Mouse (Mus musculus) megakaryocyte, embryonic 14.5 days (primary cell): ENCODE data around the gene Ift22. TPM values are rescaled to one million over a fixed set of nuclear protein-coding genes. Genes with fewer than 3 reads are reported as not detected.

Experiments used
- H3K27me3 ChIP-seq: replicated peaks from 2 replicates; pipeline ENCODE3; 2012; ENCODE audit warnings: inconsistent platforms
- H3K36me3 ChIP-seq: replicated peaks from 2 replicates; pipeline ENCODE3; 2012; ENCODE audit warnings: low read length, inconsistent platforms, mixed read lengths
- H3K4me1 ChIP-seq: 2 replicates; pipeline ENCODE4 v1.6.1; 2012; ENCODE audit warnings: inconsistent platforms
- H3K4me3 ChIP-seq: replicated peaks from 2 replicates; pipeline ENCODE3; 2012; ENCODE audit warnings: moderate library complexity, mild to moderate bottlenecking, inconsistent platforms
- H3K9me3 ChIP-seq: 2 replicates; pipeline ENCODE4 v1.6.1; 2012; ENCODE audit warnings: inconsistent platforms
- FLI1 ChIP-seq: IDR thresholded peaks from 2 replicates; pipeline ENCODE4 v1.6.1; 2012; ENCODE audit warnings: low read length, inconsistent platforms, mixed read lengths
- GATA1 ChIP-seq: IDR thresholded peaks from 3 replicates; pipeline ENCODE4 v1.6.1; 2012; ENCODE audit warnings: mixed read lengths, low read length, inconsistent platforms, borderline replicate concordance
- polyA plus RNA-seq: library from polyadenylated mRNA; stranded (reverse); fragments of >175 nt; gene quantifications from 2 replicates; pipeline ENCODE4 v1.2.3, GENCODE M21; 2012; ENCODE audit warnings: low replicate concordance; ENCODE audit not compliant: insufficient read depth

The Ift22 gene
- polyA plus RNA-seq, 1 experiment = 14.8 TPM

DNA sequence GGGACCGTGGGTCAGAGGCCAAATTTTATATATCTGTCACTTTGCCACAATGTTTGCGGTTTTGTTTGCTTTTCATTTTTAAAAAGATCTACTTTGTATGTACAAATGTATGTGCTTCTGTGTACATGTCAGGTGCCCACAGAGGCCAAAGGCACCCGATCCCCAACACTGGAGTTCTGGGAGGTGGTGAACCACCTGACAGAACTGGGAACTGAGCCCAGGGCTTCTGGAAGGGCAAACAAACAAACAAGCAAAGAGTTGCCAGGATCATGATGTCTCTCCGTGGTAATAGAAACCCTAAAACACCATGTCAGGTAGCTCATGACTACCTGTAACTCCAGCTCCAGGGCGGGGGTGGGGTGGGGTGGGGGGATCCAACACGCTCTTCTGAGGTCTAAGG is 52.1 kb downstream of the Ift22 start:
- Histone ChIP-seq H3K36me3 (peaks cover 61% of the 10 kb centered on the region), H3K4me3 (no peak overlapping the region), H3K9me3 (no peaks in the 10 kb centered on the region), H3K4me1 (peaks cover 57% of the 10 kb centered on the region), H3K27me3 (no peaks in the 10 kb centered on the region)
- TF ChIP-seq GATA1 = no peak
- no peak for TF ChIP-seq FLI1

DNA sequence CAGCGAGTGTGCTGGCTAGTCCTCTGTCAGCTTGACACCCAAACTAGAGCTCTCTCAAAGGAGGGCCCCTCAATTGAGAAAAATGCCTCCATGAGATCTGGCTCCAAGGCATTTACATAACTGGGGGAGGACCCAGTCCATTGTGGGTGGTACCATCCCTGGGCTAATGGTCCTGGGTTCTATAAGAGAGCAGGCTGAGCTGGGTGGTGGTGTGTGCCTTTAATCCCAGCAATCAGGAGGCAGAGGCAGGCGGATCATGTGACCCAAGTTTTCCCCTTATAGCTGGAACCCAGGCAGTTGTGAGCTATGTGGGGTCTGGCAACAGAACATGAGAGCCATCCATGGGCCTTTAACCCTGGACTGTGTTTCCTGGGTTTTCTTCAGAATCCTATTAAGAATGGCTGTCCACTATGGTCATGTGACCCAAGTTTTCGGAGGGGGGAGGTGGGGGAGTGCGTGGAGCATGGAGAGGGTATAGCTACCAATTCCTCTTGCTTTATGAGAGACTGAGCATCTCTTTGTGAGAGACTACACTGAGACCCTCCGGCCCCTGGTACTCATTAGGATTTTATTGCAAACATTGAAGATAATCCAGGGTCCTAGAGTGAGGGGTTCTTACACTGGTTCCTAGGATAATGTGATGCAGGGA is 53.5 kb downstream of the Ift22 start:
- TF ChIP-seq GATA1 (no peak), FLI1 (no peak)
- Histone ChIP-seq H3K4me1 (peaks cover 61% of the 10 kb centered on the region), H3K9me3 (no peaks in the 10 kb centered on the region), H3K27me3 (no peaks in the 10 kb centered on the region), H3K4me3 (peak overlapping the region; percentile 92), H3K36me3 (peaks cover 65% of the 10 kb centered on the region)

DNA sequence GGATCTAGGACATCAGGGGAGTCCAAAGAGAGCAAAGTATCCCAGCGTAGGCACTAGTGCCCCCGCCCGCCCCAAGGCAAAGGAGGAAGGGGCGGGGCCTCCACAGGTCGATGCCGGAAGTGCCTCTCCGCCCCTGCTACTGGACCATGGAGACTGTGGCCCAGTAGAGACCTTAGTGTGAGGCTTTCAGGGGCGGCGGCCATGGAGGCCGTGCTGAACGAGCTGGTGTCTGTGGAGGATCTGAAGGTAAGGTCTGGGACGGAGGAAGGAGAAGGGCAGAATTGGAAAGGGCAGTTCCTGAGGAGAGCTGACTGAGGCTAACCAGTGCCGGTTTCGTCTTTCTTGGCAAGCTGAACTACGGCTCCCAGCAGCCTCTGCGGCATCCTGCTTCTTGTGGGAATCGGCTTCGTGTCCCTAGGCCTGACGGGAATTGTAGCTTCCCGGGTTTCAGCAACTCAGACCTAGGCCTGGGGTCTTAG is 54.1 kb downstream of the Ift22 start:
- peaks cover 62% of the 10 kb centered on the region for H3K4me1 ChIP-seq
- no peaks in the 10 kb centered on the region for H3K27me3 ChIP-seq
- TF ChIP-seq GATA1 (no peak), FLI1 (no peak)
- peak overlapping the region; percentile 92 for H3K4me3 ChIP-seq
- H3K9me3 ChIP-seq = no peaks in the 10 kb centered on the region
- H3K36me3 ChIP-seq = peaks cover 65% of the 10 kb centered on the region

DNA sequence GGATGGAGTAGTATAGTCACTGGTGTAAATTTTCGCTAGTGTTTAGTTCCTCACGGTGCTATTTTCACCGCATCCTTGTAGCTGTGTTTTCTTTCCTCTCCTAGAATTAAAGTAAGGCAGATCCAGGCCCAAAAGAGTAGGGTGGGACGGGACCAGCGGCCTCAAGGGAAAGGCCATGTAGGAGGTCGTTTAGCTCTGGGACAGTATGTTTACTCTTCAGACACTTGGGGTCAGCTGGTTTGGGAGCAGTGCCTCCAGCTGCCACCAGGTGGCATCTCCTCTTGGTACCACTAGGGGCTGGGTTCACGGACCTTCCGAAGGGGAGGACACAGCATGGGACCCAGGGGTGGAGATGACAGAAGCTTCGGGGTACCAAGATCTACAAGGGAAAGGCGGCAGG is 54.6 kb downstream of the Ift22 start:
- Histone ChIP-seq H3K9me3 (no peaks in the 10 kb centered on the region), H3K4me1 (peaks cover 63% of the 10 kb centered on the region), H3K4me3 (peak overlapping the region; percentile 92), H3K27me3 (no peaks in the 10 kb centered on the region), H3K36me3 (peaks cover 66% of the 10 kb centered on the region)
- TF ChIP-seq FLI1 = no peak
- no peak for TF ChIP-seq GATA1

GRCm38 (mm10) chr5:136962966-136963540 is 55.1 kb downstream of the Ift22 start:
- H3K4me1 ChIP-seq = peaks cover 63% of the 10 kb centered on the region
- H3K27me3 ChIP-seq = no peaks in the 10 kb centered on the region
- no peaks in the 10 kb centered on the region for H3K9me3 ChIP-seq
- peak overlapping the region; percentile 92 for H3K4me3 ChIP-seq
- no peak for TF ChIP-seq GATA1
- no peak for TF ChIP-seq FLI1
- peaks cover 69% of the 10 kb centered on the region for H3K36me3 ChIP-seq

Other genes with a start within 250 kb of the Ift22 start
- gene Myl10, start 215.0 kb upstream of the Ift22 start, polyA plus RNA-seq = 0.21 TPM in 1 of 2 replicates, not detected in the other
- not detected in 2 replicates for gene Col26a1, start 24.9 kb upstream of the Ift22 start, polyA plus RNA-seq
- 1,064 and 1,998 TPM in 2 replicates for gene Fis1, start 45.1 kb downstream of the Ift22 start, polyA plus RNA-seq
- gene Cldn15, start 58.5 kb downstream of the Ift22 start, polyA plus RNA-seq = 0.90 and 4.8 TPM in 2 replicates
- 32.3 and 34.6 TPM in 2 replicates for gene Plod3, start 78.9 kb downstream of the Ift22 start, polyA plus RNA-seq
- gene Znhit1, start 79.9 kb downstream of the Ift22 start, polyA plus RNA-seq = 438 and 561 TPM in 2 replicates
- 0.38 TPM in 1 of 2 replicates, not detected in the other for gene Vgf, start 118.2 kb downstream of the Ift22 start, polyA plus RNA-seq
- gene Ap1s1, start 138.0 kb downstream of the Ift22 start, polyA plus RNA-seq = 253 and 284 TPM in 2 replicates
- 0.17 TPM in 1 of 2 replicates, not detected in the other for gene Serpine1, start 164.1 kb downstream of the Ift22 start, polyA plus RNA-seq
- 2.1 and 3.8 TPM in 2 replicates for gene Trim56, start 208.1 kb downstream of the Ift22 start, polyA plus RNA-seq
- gene Muc3, start 241.2 kb downstream of the Ift22 start, polyA plus RNA-seq = not detected in 2 replicates